Mouse (Mus musculus): ENCODE data around the gene Dusp12. TPM values are rescaled to one million over a fixed set of nuclear protein-coding genes. Genes with fewer than 3 reads are reported as not detected.
A peak's percentile ranks its signal among the peaks of the same experiment; 100 is the strongest.

Dusp12 gene
- 52.3 and 54.4 TPM in 2 replicates for polyA plus RNA-seq (2015; fragmentation: Nextera tagmentation; extraction: Ambion mirVana)

DNA sequence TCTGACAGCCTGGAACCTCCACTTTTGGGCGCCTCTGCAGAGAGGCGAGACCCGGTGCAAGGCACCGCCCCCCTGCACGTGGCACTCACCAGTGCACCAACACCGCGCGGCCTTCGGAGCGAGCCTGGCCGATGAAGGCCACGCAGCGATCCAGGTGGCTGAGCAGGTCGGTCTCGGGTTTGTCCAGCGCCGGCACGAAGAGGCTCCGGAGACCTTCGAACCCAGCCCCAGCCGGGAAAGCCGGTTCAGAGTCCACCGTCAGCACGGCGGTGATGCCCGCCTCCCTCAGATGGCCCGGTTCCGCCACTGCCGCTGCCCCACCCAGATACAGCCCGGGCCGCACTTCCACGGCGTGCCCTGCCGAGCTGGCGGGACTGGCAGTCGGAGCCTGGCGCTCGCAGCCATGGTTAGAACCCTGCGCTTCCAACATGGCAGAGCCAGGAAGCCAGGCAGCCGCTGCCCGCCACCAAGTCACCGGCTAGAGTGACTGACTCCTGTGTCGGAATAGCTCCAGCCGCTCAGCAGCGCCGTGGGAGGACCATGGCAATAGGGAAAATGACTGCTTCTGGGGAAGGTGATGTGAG, at the start of gene Dusp12, which contains the start of gene Gm26620:
Gene Dusp12, minus strand, starts transcription at position 563 of the 584 bp plus-strand sequence.
Gene Gm26620, plus strand, starts transcription at position 88 of the 584 bp plus-strand sequence.
- peak; percentile 77 for ATAC-seq (ENCODE audit: insufficient number of reproducible peaks, insufficient read depth, low FRiP score, low TSS enrichment, low read depth)
- H3K27ac ChIP-seq: peak within 1 kb of the TSS; percentile 87
- WGBS: under 1% methylated on average over 46 of the region's 46 CpGs
- peaks cover 18% of the 10 kb centered on the region for H3K4me1 ChIP-seq
- H3K4me2 ChIP-seq: peak within 1 kb of the TSS; percentile 82
- no peaks in the 10 kb centered on the region for H3K9me3 ChIP-seq
- H3K4me3 ChIP-seq: peak within 1 kb of the TSS; percentile 94
- H3K27me3 ChIP-seq: no peaks in the 10 kb centered on the region
- peaks cover 17% of the 10 kb centered on the region for H3K36me3 ChIP-seq
- peak within 1 kb of the TSS; percentile 96 for H3K9ac ChIP-seq

DNA sequence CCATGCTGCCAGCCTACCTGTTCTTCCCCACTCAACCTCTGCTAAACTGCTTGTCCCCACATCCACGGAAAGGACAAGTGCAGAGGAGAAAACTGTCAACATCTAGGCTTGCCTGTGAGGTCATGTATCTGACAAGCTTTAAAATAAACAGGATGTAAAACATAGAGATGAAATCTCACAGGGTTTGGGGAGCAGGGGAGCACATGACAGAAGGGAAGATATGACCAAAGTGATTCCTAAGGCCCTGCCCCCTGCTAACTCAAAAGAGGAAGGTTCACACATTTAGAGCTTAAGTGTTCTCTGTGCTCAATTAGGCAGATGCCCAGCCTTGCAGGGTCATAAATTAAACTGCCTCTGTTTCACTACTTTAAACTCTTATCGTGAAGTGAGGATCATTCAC, 49.0 kb upstream of the Dusp12 start:
- no peak overlapping the region for H3K4me2 ChIP-seq
- H3K27ac ChIP-seq: no peak overlapping the region
- no peaks in the 10 kb centered on the region for H3K36me3 ChIP-seq
- WGBS: 78% methylated on average over 2 of the region's 2 CpGs
- H3K4me3 ChIP-seq: no peak overlapping the region
- ATAC-seq (ENCODE audit: insufficient number of reproducible peaks, insufficient read depth, low FRiP score, low TSS enrichment, low read depth): no peak
- no peak overlapping the region for H3K9ac ChIP-seq
- H3K27me3 ChIP-seq: no peaks in the 10 kb centered on the region
- H3K4me1 ChIP-seq: no peaks in the 10 kb centered on the region
- H3K9me3 ChIP-seq: no peaks in the 10 kb centered on the region

DNA sequence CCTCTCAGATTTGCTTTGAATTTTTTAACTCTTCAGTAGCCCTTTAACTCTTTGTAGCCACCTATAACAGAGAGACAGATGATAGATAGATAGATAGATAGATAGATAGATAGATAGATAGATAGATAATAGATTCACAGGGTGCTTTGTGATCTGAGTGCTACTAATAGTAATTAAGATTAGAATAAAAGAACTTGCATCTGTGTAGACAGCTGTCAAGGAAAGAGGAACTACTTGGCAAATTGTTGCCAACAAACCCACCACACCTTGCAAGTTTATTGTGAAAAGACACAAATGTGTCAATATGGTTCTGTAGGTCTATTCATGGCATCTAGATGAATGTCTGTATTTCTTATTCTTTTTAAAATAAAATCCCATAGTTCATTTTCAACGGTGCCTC, 48.6 kb upstream of the Dusp12 start:
- Histone ChIP-seq H3K9me3 (no peaks in the 10 kb centered on the region), H3K27me3 (no peaks in the 10 kb centered on the region), H3K27ac (no peak overlapping the region), H3K36me3 (no peaks in the 10 kb centered on the region), H3K9ac (no peak overlapping the region), H3K4me3 (no peak overlapping the region), H3K4me1 (no peaks in the 10 kb centered on the region), H3K4me2 (no peak overlapping the region)
- ATAC-seq (ENCODE audit: insufficient number of reproducible peaks, insufficient read depth, low FRiP score, low TSS enrichment, low read depth): no peak
- WGBS: 86% methylated on average over 1 of the region's 1 CpGs

DNA sequence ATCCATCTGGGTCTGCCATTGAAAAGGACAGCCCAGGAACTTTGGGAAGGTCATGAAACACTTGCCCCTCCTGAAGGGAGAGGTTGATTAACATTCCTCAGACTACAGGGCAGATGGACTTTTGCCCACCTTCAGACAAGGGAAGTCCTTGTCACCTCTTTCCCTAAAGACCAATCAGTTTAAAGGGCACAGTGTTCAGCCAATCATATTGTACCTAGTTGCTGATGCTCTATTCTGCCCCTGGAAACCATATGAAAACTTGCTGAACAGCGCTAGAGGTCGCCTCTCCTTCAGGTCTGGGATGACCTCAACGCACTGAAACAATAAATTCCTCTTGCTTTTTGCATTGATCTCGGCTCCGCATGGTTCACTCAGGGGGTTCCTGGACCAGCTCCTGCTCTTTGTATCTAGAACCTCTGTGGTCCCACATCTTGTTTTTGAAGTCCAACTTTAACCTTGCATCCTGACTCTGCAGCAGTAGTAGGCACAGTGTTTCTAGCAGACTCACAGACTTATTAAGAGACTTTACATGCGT, 48.1 kb upstream of the Dusp12 start:
- 64% methylated on average over 6 of the region's 6 CpGs for WGBS
- no peak for ATAC-seq (ENCODE audit: insufficient number of reproducible peaks, insufficient read depth, low FRiP score, low TSS enrichment, low read depth)

DNA sequence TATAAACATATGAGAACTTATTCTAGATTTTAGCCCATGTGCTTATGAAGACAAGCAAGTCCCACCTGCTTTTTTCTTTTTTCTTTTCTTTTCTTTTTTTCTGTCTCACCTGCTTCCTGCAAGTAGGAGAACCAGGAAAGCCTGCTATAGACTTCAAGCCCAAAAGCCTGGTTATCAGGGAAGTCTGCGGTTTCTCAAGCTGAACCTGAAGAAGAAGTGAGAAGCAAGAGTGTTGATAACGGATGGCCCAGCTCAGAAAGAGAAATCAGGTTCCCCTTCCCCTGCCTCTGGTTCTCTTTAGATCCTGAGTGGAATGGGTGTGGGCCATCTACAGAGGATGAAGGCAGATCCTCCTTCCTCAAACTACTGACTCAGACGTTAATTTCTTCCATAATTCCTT, 46.7 kb upstream of the Dusp12 start:
- Histone ChIP-seq H3K4me1 (no peaks in the 10 kb centered on the region), H3K27me3 (no peaks in the 10 kb centered on the region), H3K36me3 (no peaks in the 10 kb centered on the region), H3K4me3 (no peak overlapping the region), H3K9me3 (no peaks in the 10 kb centered on the region), H3K9ac (no peak overlapping the region), H3K4me2 (no peak overlapping the region), H3K27ac (no peak overlapping the region)
- 77% methylated on average over 3 of the region's 3 CpGs for WGBS
- ATAC-seq (ENCODE audit: insufficient number of reproducible peaks, insufficient read depth, low FRiP score, low TSS enrichment, low read depth): no peak

More for the DNA sequence above, 48.1 kb upstream of the Dusp12 start:
- no peak overlapping the region for H3K4me2 ChIP-seq
- H3K9me3 ChIP-seq: no peaks in the 10 kb centered on the region
- H3K27me3 ChIP-seq: no peaks in the 10 kb centered on the region
- no peak overlapping the region for H3K9ac ChIP-seq
- H3K4me1 ChIP-seq: no peaks in the 10 kb centered on the region
- no peak overlapping the region for H3K27ac ChIP-seq
- no peak overlapping the region for H3K4me3 ChIP-seq
- H3K36me3 ChIP-seq: no peaks in the 10 kb centered on the region

DNA sequence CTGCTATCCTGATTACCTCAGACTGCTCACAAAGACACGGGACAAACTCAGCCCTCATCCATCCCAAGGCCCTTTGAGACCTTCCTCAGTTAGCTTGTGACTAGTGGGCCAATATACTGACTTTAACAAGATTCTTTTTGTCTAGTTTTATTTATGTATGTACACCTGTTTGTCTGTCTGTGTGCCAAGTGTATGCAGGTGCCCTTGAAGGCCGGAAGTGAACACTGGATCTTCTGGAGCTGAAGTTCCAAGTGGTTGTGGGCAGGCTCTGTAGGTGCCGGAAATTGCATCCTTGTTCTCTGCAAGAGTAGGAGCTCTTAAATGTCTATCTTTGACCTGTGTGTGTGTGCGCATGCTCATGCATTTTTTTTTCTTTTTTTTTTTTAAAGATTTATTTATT, 43.9 kb upstream of the Dusp12 start:
- Histone ChIP-seq H3K9ac (no peak overlapping the region), H3K4me3 (no peak overlapping the region), H3K4me2 (no peak overlapping the region), H3K36me3 (no peaks in the 10 kb centered on the region), H3K9me3 (no peaks in the 10 kb centered on the region), H3K27me3 (no peaks in the 10 kb centered on the region), H3K4me1 (no peaks in the 10 kb centered on the region), H3K27ac (no peak overlapping the region)
- no peak for ATAC-seq (ENCODE audit: insufficient number of reproducible peaks, insufficient read depth, low FRiP score, low TSS enrichment, low read depth)
- WGBS: 82% methylated on average over 4 of the region's 4 CpGs

DNA sequence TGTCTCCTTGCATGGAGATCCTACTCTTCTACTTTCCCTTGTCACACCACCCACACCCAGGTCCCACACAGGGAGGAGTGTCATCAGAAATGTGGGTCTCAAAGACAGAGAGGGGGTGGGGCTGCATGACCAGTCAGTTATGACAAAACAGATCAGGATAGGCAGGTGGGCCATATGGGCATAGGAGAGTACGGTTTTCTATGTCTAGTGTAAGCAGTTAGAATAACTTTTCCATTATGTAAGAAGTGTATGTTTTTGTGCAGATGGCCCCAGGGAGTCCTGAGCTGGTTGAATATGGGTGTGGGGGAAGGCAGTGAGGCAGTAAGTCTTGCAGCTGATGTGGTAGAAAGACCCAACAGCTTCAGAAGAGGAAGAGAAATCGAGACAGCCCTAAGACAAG, 43.1 kb upstream of the Dusp12 start:
- WGBS: 71% methylated on average over 2 of the region's 2 CpGs
- no peaks in the 10 kb centered on the region for H3K4me1 ChIP-seq
- no peak overlapping the region for H3K27ac ChIP-seq
- no peak overlapping the region for H3K4me2 ChIP-seq
- no peaks in the 10 kb centered on the region for H3K27me3 ChIP-seq
- H3K4me3 ChIP-seq: no peak overlapping the region
- H3K9me3 ChIP-seq: no peaks in the 10 kb centered on the region
- no peaks in the 10 kb centered on the region for H3K36me3 ChIP-seq
- ATAC-seq (ENCODE audit: insufficient number of reproducible peaks, insufficient read depth, low FRiP score, low TSS enrichment, low read depth): no peak
- no peak overlapping the region for H3K9ac ChIP-seq

DNA sequence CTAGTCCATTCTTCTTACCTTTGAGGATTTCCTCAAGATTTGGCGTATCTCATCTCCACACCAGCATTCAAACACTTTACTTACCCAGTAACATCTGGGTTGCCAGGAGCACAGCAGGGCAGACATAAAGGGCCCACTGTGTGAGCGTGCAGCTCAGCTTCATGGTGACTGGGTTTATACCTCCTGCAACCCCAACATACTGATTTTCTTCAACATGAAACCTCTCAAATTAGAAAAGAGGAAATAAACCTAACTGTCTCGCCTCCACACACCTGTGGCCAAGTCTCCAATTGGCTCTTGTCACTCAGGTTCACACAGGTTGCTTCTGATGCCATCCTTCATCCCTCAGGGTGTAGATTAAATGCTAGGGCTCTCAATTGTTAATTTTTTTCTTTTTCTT, 42.0 kb upstream of the Dusp12 start, which contains the start of gene Fcrla:
Gene Fcrla, minus strand, starts transcription at position 206 of the 400 bp plus-strand sequence.
- ATAC-seq (ENCODE audit: insufficient number of reproducible peaks, insufficient read depth, low FRiP score, low TSS enrichment, low read depth): no peak
- 70% methylated on average over 3 of the region's 3 CpGs for WGBS
- H3K4me1 ChIP-seq: no peaks in the 10 kb centered on the region
- H3K4me2 ChIP-seq: no peak within 1 kb of the TSS
- H3K27me3 ChIP-seq: no peaks in the 10 kb centered on the region
- no peak within 1 kb of the TSS for H3K9ac ChIP-seq
- H3K4me3 ChIP-seq: no peak within 1 kb of the TSS
- H3K27ac ChIP-seq: no peak within 1 kb of the TSS
- no peaks in the 10 kb centered on the region for H3K36me3 ChIP-seq
- no peaks in the 10 kb centered on the region for H3K9me3 ChIP-seq

DNA sequence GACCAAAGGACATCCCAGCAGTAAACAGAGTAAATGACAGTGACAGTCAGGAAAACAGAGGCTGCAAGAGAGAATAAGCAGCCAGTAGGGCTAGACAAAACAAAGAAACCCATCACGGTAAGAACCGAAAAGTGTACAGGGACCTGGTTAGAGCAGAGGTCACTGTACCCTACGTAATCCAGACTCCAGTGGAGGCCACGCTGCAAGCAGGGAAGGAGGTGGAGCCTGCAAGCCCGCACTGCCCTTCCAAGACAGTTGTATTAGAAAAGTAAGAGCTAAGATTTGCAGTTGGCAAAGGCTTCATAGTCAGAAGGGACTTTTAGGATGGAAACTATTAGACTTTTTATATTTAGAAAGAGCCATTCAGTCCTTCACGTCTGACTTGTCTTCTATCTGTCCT, 41.6 kb upstream of the Dusp12 start:
- Histone ChIP-seq H3K27ac (no peak overlapping the region), H3K9me3 (no peaks in the 10 kb centered on the region), H3K36me3 (no peaks in the 10 kb centered on the region), H3K4me1 (no peaks in the 10 kb centered on the region), H3K4me2 (no peak overlapping the region), H3K27me3 (no peaks in the 10 kb centered on the region), H3K9ac (no peak overlapping the region), H3K4me3 (no peak overlapping the region)
- ATAC-seq (ENCODE audit: insufficient number of reproducible peaks, insufficient read depth, low FRiP score, low TSS enrichment, low read depth): no peak
- WGBS: 61% methylated on average over 6 of the region's 6 CpGs

DNA sequence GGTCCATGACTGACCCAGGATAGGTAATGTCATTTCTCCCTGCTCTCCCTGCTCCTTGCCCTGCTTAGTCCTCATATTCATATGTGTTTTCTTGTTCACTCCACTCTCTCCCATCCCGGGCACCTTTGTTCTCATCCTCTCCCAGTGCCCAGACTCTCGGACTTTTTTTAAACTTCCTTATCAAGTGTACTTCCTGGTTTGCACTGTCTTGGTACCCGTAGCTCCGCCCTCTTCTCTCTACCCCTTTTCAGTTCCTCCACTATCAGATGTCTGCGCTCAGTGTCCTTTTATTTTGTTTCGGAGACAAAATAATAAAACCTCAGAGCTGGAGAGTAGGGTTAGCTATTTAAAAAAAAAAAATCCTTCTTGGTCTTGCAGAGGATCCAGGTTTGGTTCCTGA, 39.1 kb upstream of the Dusp12 start:
- WGBS: 80% methylated on average over 6 of the region's 6 CpGs
- no peak for ATAC-seq (ENCODE audit: insufficient number of reproducible peaks, insufficient read depth, low FRiP score, low TSS enrichment, low read depth)
- no peak overlapping the region for H3K4me2 ChIP-seq
- no peaks in the 10 kb centered on the region for H3K9me3 ChIP-seq
- H3K27me3 ChIP-seq: no peaks in the 10 kb centered on the region
- no peaks in the 10 kb centered on the region for H3K36me3 ChIP-seq
- no peak overlapping the region for H3K4me3 ChIP-seq
- H3K27ac ChIP-seq: no peak overlapping the region
- H3K4me1 ChIP-seq: no peaks in the 10 kb centered on the region
- no peak overlapping the region for H3K9ac ChIP-seq

DNA sequence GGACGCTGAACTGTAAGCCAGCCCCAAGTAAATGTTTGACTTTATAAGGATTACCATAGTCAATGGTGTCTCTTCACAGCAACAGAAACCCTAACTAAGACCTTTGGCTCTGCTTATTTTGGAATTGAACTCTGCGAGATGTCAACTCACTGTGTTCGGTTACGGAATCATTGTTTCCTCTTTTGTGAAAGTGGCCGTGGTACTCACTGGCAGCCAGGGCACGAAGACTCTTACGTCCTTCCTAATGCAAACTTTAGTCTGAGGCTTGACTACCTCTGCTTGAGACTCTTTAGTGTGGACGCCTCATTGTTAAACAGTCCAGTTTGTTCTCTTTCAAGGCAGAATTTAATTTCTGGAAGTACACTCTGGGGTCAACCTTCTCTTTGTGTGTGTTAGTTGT, 34.0 kb upstream of the Dusp12 start:
- Histone ChIP-seq H3K4me3 (no peak overlapping the region), H3K4me2 (no peak overlapping the region), H3K9me3 (no peaks in the 10 kb centered on the region), H3K27ac (no peak overlapping the region), H3K27me3 (no peaks in the 10 kb centered on the region), H3K9ac (no peak overlapping the region), H3K4me1 (no peaks in the 10 kb centered on the region), H3K36me3 (no peaks in the 10 kb centered on the region)
- WGBS: 93% methylated on average over 8 of the region's 8 CpGs
- no peak for ATAC-seq (ENCODE audit: insufficient number of reproducible peaks, insufficient read depth, low FRiP score, low TSS enrichment, low read depth)

DNA sequence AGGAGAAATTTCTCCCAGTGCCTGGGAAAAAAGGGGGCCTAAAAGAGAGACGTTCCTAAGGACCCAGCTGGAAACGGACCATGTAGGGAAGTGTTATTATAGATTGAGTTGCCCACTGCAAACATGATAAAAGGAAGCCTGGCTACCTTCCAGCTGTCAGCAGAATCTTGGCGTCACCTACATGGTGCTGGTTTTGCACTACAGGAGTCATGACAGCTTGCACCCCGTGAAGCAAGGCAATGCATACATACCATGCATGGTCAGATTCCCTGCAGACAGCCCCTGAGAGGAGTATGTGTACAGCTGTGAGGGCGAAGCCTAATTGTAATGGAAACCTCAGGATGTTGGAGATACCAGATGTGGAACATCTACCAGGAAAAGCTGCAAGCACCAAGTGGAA, 30.3 kb upstream of the Dusp12 start:
- 69% methylated on average over 5 of the region's 5 CpGs for WGBS
- ATAC-seq (ENCODE audit: insufficient number of reproducible peaks, insufficient read depth, low FRiP score, low TSS enrichment, low read depth): no peak
- Histone ChIP-seq H3K9me3 (no peaks in the 10 kb centered on the region), H3K9ac (no peak overlapping the region), H3K36me3 (no peaks in the 10 kb centered on the region), H3K27me3 (peaks cover 3% of the 10 kb centered on the region; the same call in 1 of the 2 replicates), H3K27ac (no peak overlapping the region), H3K4me3 (no peak overlapping the region), H3K4me2 (no peak overlapping the region), H3K4me1 (no peaks in the 10 kb centered on the region)

Data from embryonic facial prominence, embryonic 13.5 days (tissue).